Mouse (Mus musculus): ENCODE results near the gene BC004004.

DNA sequence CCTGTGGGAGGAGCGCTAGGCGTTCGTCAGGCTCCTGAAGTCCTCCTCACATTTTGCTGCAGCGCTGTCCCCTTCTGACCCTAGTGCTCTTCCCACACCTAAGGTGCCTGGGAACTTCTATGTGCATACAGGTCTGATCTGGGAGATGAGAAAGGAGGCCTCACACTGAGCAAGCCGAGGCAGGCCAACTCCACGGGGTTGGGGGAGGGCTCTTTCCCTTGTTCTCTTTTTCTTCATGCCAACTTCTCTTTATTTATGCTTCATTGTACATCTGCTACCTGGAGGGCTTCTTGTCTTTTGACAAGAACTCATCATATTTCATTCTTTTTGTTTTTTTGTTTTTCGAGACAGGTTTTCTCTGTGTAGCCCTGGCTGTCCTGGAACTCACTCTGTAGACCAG, 23.2 kb downstream of the BC004004 start:
- TF ChIP-seq CTCF (IDR thresholded peaks at IDR 0.05; ENCODE audit: borderline replicate concordance, insufficient read depth, low read depth, low read length), result no peak
- no peak for TF ChIP-seq POLR2A (IDR thresholded peaks at IDR 0.05; ENCODE audit: borderline replicate concordance, insufficient read depth, low read length)

Data from cerebellum, adult 2 months (tissue).